Mouse (Mus musculus): Measurements from ENCODE around the gene Glra4.
"Not testable (repeated sequence)": the region's sequence is repeated elsewhere in the genome, so short reads cannot be mapped to it uniquely, and the experiment has no call there.

Gene Glra4

GRCm38 (mm10) chrX:136732016-136732415, 47.9 kb downstream of the Glra4 start:
- in situ Hi-C loops (cut with MboI, MseI), result no loop called here

- in situ Hi-C loops (cut with MboI, MseI), result not testable (repeated sequence)
These were observed 65.0 kb downstream of the Glra4 start for GRCm38 (mm10) chrX:136714742-136715474.

- in situ Hi-C loops (cut with MboI, MseI), result no loop called here
These were observed 71.2 kb downstream of the Glra4 start for GRCm38 (mm10) chrX:136708782-136709181.

- in situ Hi-C loops (cut with MboI, MseI), result no loop called here
These were observed 71.7 kb downstream of the Glra4 start for GRCm38 (mm10) chrX:136708168-136708681.
